Mouse (Mus musculus) bone marrow macrophage, adult 2 months (primary cell): ENCODE results near the gene Rcor2.

ENCODE experiments used
- CTCF ChIP-seq: IDR thresholded peaks from 2 replicates; pipeline ENCODE4 v1.5.1; 2012; ENCODE audit warnings: low read depth, mild to moderate bottlenecking, low read length, moderate library complexity
- POLR2A ChIP-seq: IDR thresholded peaks from 2 replicates; pipeline ENCODE4 v1.6.1; 2012; ENCODE audit warnings: mild to moderate bottlenecking, low read depth, low read length, borderline replicate concordance

DNA sequence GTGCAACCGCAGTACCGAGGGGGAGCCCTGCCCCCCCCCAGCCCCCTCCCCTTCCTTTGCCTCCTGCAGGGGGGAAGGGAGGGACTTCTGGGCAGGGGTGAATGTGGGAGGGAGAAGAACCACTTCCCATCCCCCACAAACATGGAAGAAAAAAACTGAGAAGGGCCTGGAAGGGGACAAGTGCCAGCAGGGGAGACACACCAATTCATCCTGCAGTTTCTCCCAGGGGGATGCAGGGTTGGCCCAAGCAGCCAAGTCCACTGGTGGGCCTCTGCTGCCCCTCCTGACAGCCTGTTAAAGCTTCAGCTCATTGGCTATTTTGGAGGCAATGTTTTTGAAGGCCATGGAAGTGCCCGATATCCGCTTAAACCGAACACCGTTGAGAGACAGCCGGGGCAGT lies 9.7 kb downstream of the Rcor2 start:
- TF ChIP-seq CTCF (no peak), POLR2A (no peak)
